In genomic region chr7:89356307-89356706, GRCm38 (mm10) we compare ENCODE assay signal across 12 mouse cellular contexts. TPM values are rescaled to one million over a fixed set of nuclear protein-coding genes. Genes with fewer than 3 reads are reported as not detected.
DNase-seq lines count a peak whose midpoint lies in the region; ATAC-seq lines count a peak whose summit lies in the region.
"Had no signal": no experiment of that assay in that cellular context is flagged by ENCODE, and none has a peak within 500 bp of the region (broad histone marks: within the 10 kb centered on the region; RNA-seq: fewer than 3 reads in every experiment).

No protein-coding gene starts in this region.

- no peak overlapping the region; the same call in 1 of the 2 replicates for H3K27ac ChIP-seq in lung, embryonic 15.5 days
- peak overlapping the region; percentile 64; the same call in 1 of the 2 replicates for H3K27ac ChIP-seq in limb, embryonic 12.5 days

- H3K4me3 ChIP-seq in lung, embryonic 15.5 days, result no peak overlapping the region
- H3K4me3 ChIP-seq in limb, embryonic 12.5 days (replicated peaks), result no peak overlapping the region

- DNase-seq in heart, adult 11 months, result peak; percentile 90
- DNase-seq in heart, postnatal 25 days (ENCODE audit: low spot score), result no peak
- DNase-seq in lung, postnatal 10 days, result no peak
- DNase-seq in embryo, embryonic 11 days, result peak; percentile 26
- DNase-seq in cerebellum, adult 18-20 months, result no peak
- DNase-seq in natural killer cell, adult 2 months (ENCODE audit: low spot score in 2 of 2), result no peak
- DNase-seq: cerebellum, postnatal 10 days; layer of hippocampus, adult 9-11 months; thymus, postnatal 36 days had no signal

- ATAC-seq in lung, embryonic 15.5 days (ENCODE audit: borderline replicate concordance, extremely low read depth, low FRiP score, low TSS enrichment), result peak; percentile 76; the same call in 1 of the 2 replicates
- peak; percentile 83 for ATAC-seq in limb, embryonic 12.5 days (ENCODE audit: insufficient number of reproducible peaks, insufficient read depth, low FRiP score, low TSS enrichment, low read depth)

- H3K9me3 ChIP-seq in lung, embryonic 15.5 days, result no peaks in the 10 kb centered on the region
- no peaks in the 10 kb centered on the region for H3K9me3 ChIP-seq in limb, embryonic 12.5 days

- intact Hi-C loops in heart, postnatal 25 days (cut with DNase I), result loop anchor here (10.0 kb wide), 1 partner anchor 272 kb away; no protein-coding TSS in a partner anchor

- no peaks in the 10 kb centered on the region for H3K27me3 ChIP-seq in lung, embryonic 15.5 days
- H3K27me3 ChIP-seq in limb, embryonic 12.5 days, result no peaks in the 10 kb centered on the region

- WGBS in lung, embryonic 15.5 days, result 40% methylated on average over 4 of the region's 4 CpGs
- WGBS in limb, embryonic 12.5 days, result 30% methylated on average over 4 of the region's 4 CpGs

- no peak overlapping the region for H3K9ac ChIP-seq in lung, embryonic 15.5 days
- H3K9ac ChIP-seq in limb, embryonic 12.5 days (replicated peaks), result no peak overlapping the region

- peaks cover 9% of the 10 kb centered on the region for H3K4me1 ChIP-seq in lung, embryonic 15.5 days
- H3K4me1 ChIP-seq in limb, embryonic 12.5 days (replicated peaks), result peaks cover 17% of the 10 kb centered on the region

- H3K4me2 ChIP-seq in lung, embryonic 15.5 days, result no peak overlapping the region
- H3K4me2 ChIP-seq in limb, embryonic 12.5 days, result no peak overlapping the region
- H3K4me2 ChIP-seq: liver, embryonic 11.5 days had no signal

- H3K36me3 ChIP-seq in lung, embryonic 15.5 days, result no peaks in the 10 kb centered on the region
- H3K36me3 ChIP-seq in limb, embryonic 12.5 days, result no peaks in the 10 kb centered on the region

RNA-seq across cellular contexts. Expression of gene Tmem135, which starts 47.7 kb away (rescaled TPM):
- total RNA-seq in heart, postnatal 25 days (2021), result 10 to 100 TPM; 42.5 to 49.6 TPM
- 20.0 and 23.2 TPM in 2 replicates for polyA plus RNA-seq in lung, embryonic 15.5 days (2015; fragmentation: Nextera tagmentation; extraction: Ambion mirVana)
- 20.6 and 25.0 TPM in 2 replicates for polyA plus RNA-seq in limb, embryonic 12.5 days (2016; fragmentation: Nextera tagmentation; extraction: Ambion mirVana)

RNA-seq across cellular contexts. Expression of gene Fzd4, which starts 47.8 kb away (rescaled TPM):
- total RNA-seq in heart, postnatal 25 days (2021), result 10 to 100 TPM; 29.0 to 35.7 TPM
- polyA plus RNA-seq in lung, embryonic 15.5 days (2015; fragmentation: Nextera tagmentation; extraction: Ambion mirVana), result 11.6 and 13.1 TPM in 2 replicates
- polyA plus RNA-seq in limb, embryonic 12.5 days (2016; fragmentation: Nextera tagmentation; extraction: Ambion mirVana), result 13.2 and 14.8 TPM in 2 replicates

Comparison
In these comparisons a context has a peak if more than half of its experiments do, and no peak if none do; other contexts are left out.
1. DNase-seq: peak in heart, adult 11 months (single experiment) and embryo, embryonic 11 days (single experiment); none in heart, postnatal 25 days (single experiment), lung, postnatal 10 days (single experiment), cerebellum, adult 18-20 months (0 of 2) and natural killer cell, adult 2 months (0 of 2).